Mouse (Mus musculus) CH12F3 (cell line): ENCODE data around the gene Cer1.

Experiments used
- in situ Hi-C: fragments of 300-500 bp; cut with MboI; formaldehyde crosslinking; loops from 2 replicates; pipeline ENCODE4 v1.14.3; 2020; ENCODE audit warnings: low sequenced_read_pairs

Gene Cer1

GRCm38 (mm10) chr4:82875532-82875931 lies 9.4 kb downstream of the Cer1 start:
- in situ Hi-C loops = no loop called here

GRCm38 (mm10) chr4:82874791-82875190 lies 10.2 kb downstream of the Cer1 start:
- in situ Hi-C loops = no loop called here

- in situ Hi-C loops = no loop called here
These were observed 12.4 kb downstream of the Cer1 start for GRCm38 (mm10) chr4:82872548-82872947.

- in situ Hi-C loops = no loop called here
These were observed 12.8 kb downstream of the Cer1 start for GRCm38 (mm10) chr4:82872121-82872520.

GRCm38 (mm10) chr4:82870931-82871330 lies 14.0 kb downstream of the Cer1 start:
- in situ Hi-C loops = no loop called here

GRCm38 (mm10) chr4:82867731-82868445 lies 17.1 kb downstream of the Cer1 start:
- in situ Hi-C loops = no loop called here

GRCm38 (mm10) chr4:82867111-82867510 lies 17.8 kb downstream of the Cer1 start:
- in situ Hi-C loops = no loop called here

GRCm38 (mm10) chr4:82864974-82865699 lies 19.8 kb downstream of the Cer1 start:
- in situ Hi-C loops = no loop called here

GRCm38 (mm10) chr4:82863316-82863715 lies 21.6 kb downstream of the Cer1 start:
- in situ Hi-C loops = no loop called here

GRCm38 (mm10) chr4:82861451-82861850 lies 23.5 kb downstream of the Cer1 start:
- in situ Hi-C loops = no loop called here

GRCm38 (mm10) chr4:82860566-82860965 lies 24.4 kb downstream of the Cer1 start:
- in situ Hi-C loops = no loop called here

GRCm38 (mm10) chr4:82859131-82860125 lies 25.5 kb downstream of the Cer1 start, which contains the start of gene Zdhhc21:
Gene Zdhhc21, minus strand, starts transcription at chr4:82859958.
- in situ Hi-C loops = no loop called here

- in situ Hi-C loops = no loop called here
These were observed 26.4 kb downstream of the Cer1 start for GRCm38 (mm10) chr4:82858431-82859010.

GRCm38 (mm10) chr4:82856986-82857385 lies 28.0 kb downstream of the Cer1 start:
- in situ Hi-C loops = no loop called here

- in situ Hi-C loops = no loop called here
These were observed 31.1 kb downstream of the Cer1 start for GRCm38 (mm10) chr4:82853809-82854208.

- in situ Hi-C loops = no loop called here
These were observed 36.3 kb downstream of the Cer1 start for GRCm38 (mm10) chr4:82848552-82849234.

GRCm38 (mm10) chr4:82837526-82838240 lies 47.3 kb downstream of the Cer1 start:
- in situ Hi-C loops = no loop called here
